Mouse (Mus musculus): ENCODE data around the gene Apbb1. TPM values are rescaled to one million over a fixed set of nuclear protein-coding genes. Genes with fewer than 3 reads are reported as not detected.

Apbb1 gene
- polyA plus RNA-seq, 1 experiment from 2014 or later, result 35.2 TPM

DNA sequence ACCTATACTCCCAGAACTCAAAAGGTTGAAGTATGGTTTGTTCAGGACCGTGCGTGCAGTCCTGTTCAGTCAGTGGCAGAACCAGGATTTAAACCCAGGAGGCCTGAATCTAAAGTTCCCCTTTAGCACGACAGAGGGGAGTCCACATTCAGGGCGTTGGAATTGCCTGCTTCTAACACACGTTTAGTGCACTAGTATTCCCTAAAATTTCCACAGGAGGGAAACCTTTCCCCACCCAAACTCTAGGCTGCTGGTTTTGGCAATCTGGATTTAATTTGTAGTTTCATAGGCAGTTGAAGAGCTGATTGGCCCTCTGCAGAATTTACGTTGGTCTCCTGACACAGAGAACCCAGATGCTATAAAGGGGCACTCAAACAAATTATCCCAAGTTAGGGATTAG, 32.4 kb downstream of the Apbb1 start:
- Histone ChIP-seq H3K4me2 (ENCODE audit: low read depth, low read length) (no peak overlapping the region), H3K27me3 (replicated peaks; ENCODE audit: control insufficient read depth, insufficient read depth, low read length) (no peaks in the 10 kb centered on the region), H3K9me3 (ENCODE audit: control insufficient read depth, low read length) (no peaks in the 10 kb centered on the region), H3K27ac (ENCODE audit: low read length) (no peak overlapping the region), H3K4me1 (ENCODE audit: control insufficient read depth, insufficient read depth, low read length) (no peaks in the 10 kb centered on the region), H3K4me3 (ENCODE audit: low read length) (no peak overlapping the region), H3K9ac (ENCODE audit: low read depth, low read length) (no peak overlapping the region), H3K36me3 (ENCODE audit: control insufficient read depth, insufficient read depth, low read length) (no peaks in the 10 kb centered on the region)
- ATAC-seq, result no peak
- 45% methylated on average over 6 of the region's 6 CpGs for WGBS

- Histone ChIP-seq H3K27me3 (replicated peaks; ENCODE audit: control insufficient read depth, insufficient read depth, low read length) (no peaks in the 10 kb centered on the region), H3K36me3 (ENCODE audit: control insufficient read depth, insufficient read depth, low read length) (no peaks in the 10 kb centered on the region), H3K9ac (ENCODE audit: low read depth, low read length) (no peak overlapping the region), H3K9me3 (ENCODE audit: control insufficient read depth, low read length) (no peaks in the 10 kb centered on the region), H3K4me2 (ENCODE audit: low read depth, low read length) (no peak overlapping the region), H3K4me1 (ENCODE audit: control insufficient read depth, insufficient read depth, low read length) (no peaks in the 10 kb centered on the region), H3K27ac (ENCODE audit: low read length) (no peak overlapping the region), H3K4me3 (ENCODE audit: low read length) (no peak overlapping the region)
- 85% methylated on average over 7 of the region's 7 CpGs for WGBS
- ATAC-seq, result no peak
Measured at GRCm38 (mm10) chr7:105547970-105548369, 33.5 kb downstream of the Apbb1 start.

GRCm38 (mm10) chr7:105545986-105546385, 35.5 kb downstream of the Apbb1 start:
- Histone ChIP-seq H3K9ac (ENCODE audit: low read depth, low read length) (no peak overlapping the region), H3K9me3 (ENCODE audit: control insufficient read depth, low read length) (no peaks in the 10 kb centered on the region), H3K36me3 (ENCODE audit: control insufficient read depth, insufficient read depth, low read length) (no peaks in the 10 kb centered on the region), H3K4me3 (ENCODE audit: low read length) (no peak overlapping the region), H3K4me1 (ENCODE audit: control insufficient read depth, insufficient read depth, low read length) (no peaks in the 10 kb centered on the region), H3K27me3 (replicated peaks; ENCODE audit: control insufficient read depth, insufficient read depth, low read length) (no peaks in the 10 kb centered on the region), H3K4me2 (ENCODE audit: low read depth, low read length) (no peak overlapping the region), H3K27ac (ENCODE audit: low read length) (no peak overlapping the region)
- ATAC-seq, result no peak
- WGBS, result 73% methylated on average over 8 of the region's 8 CpGs

DNA sequence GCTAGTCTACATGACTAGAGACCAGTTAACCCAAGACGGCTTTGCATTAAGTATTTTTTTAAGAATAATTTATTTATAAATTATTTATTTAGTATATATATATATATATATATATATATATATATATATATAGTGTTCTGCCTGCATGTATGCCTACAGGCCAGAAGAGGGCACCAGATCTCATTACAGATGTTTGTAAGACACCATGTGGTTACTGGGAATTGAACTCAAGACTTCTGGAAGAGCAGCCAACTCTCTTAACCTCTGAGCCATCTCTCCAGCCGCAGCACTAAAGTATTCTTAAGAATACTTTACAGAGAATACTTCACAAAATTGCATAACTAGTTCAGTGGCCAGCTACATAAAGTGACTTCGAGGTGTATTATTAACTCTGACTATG, 47.3 kb downstream of the Apbb1 start:
- Histone ChIP-seq H3K27ac (ENCODE audit: low read length) (no peak overlapping the region), H3K27me3 (replicated peaks; ENCODE audit: control insufficient read depth, insufficient read depth, low read length) (no peaks in the 10 kb centered on the region), H3K9me3 (ENCODE audit: control insufficient read depth, low read length) (no peaks in the 10 kb centered on the region), H3K4me2 (ENCODE audit: low read depth, low read length) (no peak overlapping the region), H3K9ac (ENCODE audit: low read depth, low read length) (no peak overlapping the region), H3K36me3 (ENCODE audit: control insufficient read depth, insufficient read depth, low read length) (no peaks in the 10 kb centered on the region), H3K4me3 (ENCODE audit: low read length) (no peak overlapping the region), H3K4me1 (ENCODE audit: control insufficient read depth, insufficient read depth, low read length) (no peaks in the 10 kb centered on the region)
- 86% methylated on average over 3 of the region's 3 CpGs for WGBS
- no peak for ATAC-seq

DNA sequence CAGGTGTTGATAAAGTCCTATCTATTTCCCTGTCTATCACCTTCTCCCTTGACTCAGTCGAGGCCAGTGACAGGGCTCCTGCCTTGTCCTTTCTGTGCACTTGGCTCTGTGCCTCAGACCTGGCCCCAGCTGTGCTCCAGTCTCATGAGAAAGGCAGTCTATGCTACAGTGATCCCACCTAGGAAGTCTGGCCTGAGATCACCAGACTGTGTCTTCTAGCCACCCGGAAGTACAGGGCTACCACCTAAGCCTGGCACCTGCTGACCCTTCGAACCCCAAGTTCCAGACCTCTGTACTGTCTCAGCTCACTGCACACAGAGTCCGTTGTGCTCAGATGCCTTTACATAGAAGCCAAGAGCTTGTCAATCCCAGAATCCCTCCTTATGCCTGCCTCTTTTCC, 53.4 kb downstream of the Apbb1 start:
- Histone ChIP-seq H3K9me3 (ENCODE audit: control insufficient read depth, low read length) (no peaks in the 10 kb centered on the region), H3K27me3 (replicated peaks; ENCODE audit: control insufficient read depth, insufficient read depth, low read length) (no peaks in the 10 kb centered on the region), H3K9ac (ENCODE audit: low read depth, low read length) (no peak overlapping the region), H3K36me3 (ENCODE audit: control insufficient read depth, insufficient read depth, low read length) (no peaks in the 10 kb centered on the region), H3K4me2 (ENCODE audit: low read depth, low read length) (no peak overlapping the region), H3K4me1 (ENCODE audit: control insufficient read depth, insufficient read depth, low read length) (no peaks in the 10 kb centered on the region), H3K27ac (ENCODE audit: low read length) (no peak overlapping the region), H3K4me3 (ENCODE audit: low read length) (no peak overlapping the region)
- 75% methylated on average over 4 of the region's 4 CpGs for WGBS
- ATAC-seq, result no peak

DNA sequence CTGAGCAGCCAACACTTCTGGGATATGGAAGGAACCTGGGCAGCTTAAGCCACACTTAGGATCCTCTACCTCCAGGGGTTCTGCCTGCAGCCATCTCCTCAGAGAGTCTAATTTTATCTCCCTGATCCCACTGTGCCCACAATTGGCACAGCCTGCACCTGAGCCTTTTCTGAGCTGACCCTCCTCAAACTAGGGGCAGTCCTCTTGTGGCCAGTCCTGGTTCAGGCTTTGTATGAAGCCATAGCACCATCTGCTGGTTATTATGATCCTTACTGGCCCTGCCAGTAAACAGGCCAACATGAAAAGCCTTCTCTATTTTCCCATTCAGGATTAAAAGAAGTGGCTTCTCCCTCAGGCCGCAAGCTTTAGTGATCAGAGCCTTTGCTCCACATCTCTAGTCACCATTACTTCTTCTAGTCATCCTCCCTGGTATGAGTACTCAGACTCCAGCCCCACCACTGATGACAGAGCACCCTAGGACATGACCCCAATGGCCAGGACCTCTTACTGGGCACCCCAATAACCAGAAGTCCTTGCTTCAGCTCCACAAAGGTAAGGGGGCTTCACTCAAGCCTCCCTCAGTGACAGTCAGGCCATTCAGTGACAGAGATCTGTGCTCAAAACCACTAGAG, 54.0 kb downstream of the Apbb1 start:
- Histone ChIP-seq H3K27ac (ENCODE audit: low read length) (no peak overlapping the region), H3K4me3 (ENCODE audit: low read length) (no peak overlapping the region), H3K27me3 (replicated peaks; ENCODE audit: control insufficient read depth, insufficient read depth, low read length) (no peaks in the 10 kb centered on the region), H3K4me2 (ENCODE audit: low read depth, low read length) (no peak overlapping the region), H3K9ac (ENCODE audit: low read depth, low read length) (no peak overlapping the region), H3K9me3 (ENCODE audit: control insufficient read depth, low read length) (no peaks in the 10 kb centered on the region), H3K4me1 (ENCODE audit: control insufficient read depth, insufficient read depth, low read length) (no peaks in the 10 kb centered on the region), H3K36me3 (ENCODE audit: control insufficient read depth, insufficient read depth, low read length) (no peaks in the 10 kb centered on the region)
- ATAC-seq, result no peak
- WGBS, result 61% methylated on average over 1 of the region's 1 CpGs

- 82% methylated on average over 2 of the region's 2 CpGs for WGBS
- no peak overlapping the region for H3K27ac ChIP-seq (ENCODE audit: low read length)
- no peak overlapping the region for H3K4me3 ChIP-seq (ENCODE audit: low read length)
- H3K4me1 ChIP-seq (ENCODE audit: control insufficient read depth, insufficient read depth, low read length), result no peaks in the 10 kb centered on the region; the same call in 1 of the 2 replicates
- H3K9ac ChIP-seq (ENCODE audit: low read depth, low read length), result no peak overlapping the region
- no peak for ATAC-seq
- no peaks in the 10 kb centered on the region for H3K27me3 ChIP-seq (replicated peaks; ENCODE audit: control insufficient read depth, insufficient read depth, low read length)
- no peaks in the 10 kb centered on the region for H3K36me3 ChIP-seq (ENCODE audit: control insufficient read depth, insufficient read depth, low read length)
- H3K4me2 ChIP-seq (ENCODE audit: low read depth, low read length), result no peak overlapping the region
- no peaks in the 10 kb centered on the region for H3K9me3 ChIP-seq (ENCODE audit: control insufficient read depth, low read length)
Measured at GRCm38 (mm10) chr7:105524222-105524621, 57.2 kb downstream of the Apbb1 start.

GRCm38 (mm10) chr7:105520201-105520600, 61.3 kb downstream of the Apbb1 start:
- Histone ChIP-seq H3K4me1 (ENCODE audit: control insufficient read depth, insufficient read depth, low read length) (no peaks in the 10 kb centered on the region; the same call in 1 of the 2 replicates), H3K4me2 (ENCODE audit: low read depth, low read length) (no peak overlapping the region), H3K4me3 (ENCODE audit: low read length) (no peak overlapping the region), H3K27me3 (replicated peaks; ENCODE audit: control insufficient read depth, insufficient read depth, low read length) (no peaks in the 10 kb centered on the region), H3K27ac (ENCODE audit: low read length) (no peak overlapping the region), H3K36me3 (ENCODE audit: control insufficient read depth, insufficient read depth, low read length) (no peaks in the 10 kb centered on the region), H3K9ac (ENCODE audit: low read depth, low read length) (no peak overlapping the region), H3K9me3 (ENCODE audit: control insufficient read depth, low read length) (no peaks in the 10 kb centered on the region)
- ATAC-seq, result no peak
- 27% methylated on average over 6 of the region's 6 CpGs for WGBS

DNA sequence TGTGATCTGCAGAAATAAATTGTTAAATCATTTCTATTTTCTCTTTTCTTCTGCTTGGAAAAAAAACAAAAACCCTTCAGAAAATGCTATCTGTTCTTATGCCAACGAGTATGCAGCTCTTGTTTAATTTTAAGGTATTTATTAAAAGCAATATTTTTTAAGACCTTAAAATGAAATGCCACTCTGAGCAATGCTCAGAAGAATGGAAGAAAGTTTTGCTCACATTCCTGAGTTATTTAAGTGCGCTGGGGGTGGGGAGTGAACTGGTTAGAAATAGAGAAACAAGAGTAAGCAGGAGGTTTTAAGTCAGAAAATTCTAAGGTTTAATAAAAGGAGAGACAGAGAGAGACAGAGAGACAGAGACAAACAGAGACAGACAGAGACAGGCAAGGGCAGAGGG, 61.7 kb downstream of the Apbb1 start:
- Histone ChIP-seq H3K9me3 (ENCODE audit: control insufficient read depth, low read length) (no peaks in the 10 kb centered on the region), H3K4me3 (ENCODE audit: low read length) (no peak overlapping the region), H3K9ac (ENCODE audit: low read depth, low read length) (no peak overlapping the region), H3K27me3 (replicated peaks; ENCODE audit: control insufficient read depth, insufficient read depth, low read length) (no peaks in the 10 kb centered on the region), H3K27ac (ENCODE audit: low read length) (no peak overlapping the region), H3K4me1 (ENCODE audit: control insufficient read depth, insufficient read depth, low read length) (no peaks in the 10 kb centered on the region; the same call in 1 of the 2 replicates), H3K36me3 (ENCODE audit: control insufficient read depth, insufficient read depth, low read length) (no peaks in the 10 kb centered on the region), H3K4me2 (ENCODE audit: low read depth, low read length) (no peak overlapping the region)
- WGBS, result 75% methylated on average over 2 of the region's 2 CpGs
- ATAC-seq, result no peak

DNA sequence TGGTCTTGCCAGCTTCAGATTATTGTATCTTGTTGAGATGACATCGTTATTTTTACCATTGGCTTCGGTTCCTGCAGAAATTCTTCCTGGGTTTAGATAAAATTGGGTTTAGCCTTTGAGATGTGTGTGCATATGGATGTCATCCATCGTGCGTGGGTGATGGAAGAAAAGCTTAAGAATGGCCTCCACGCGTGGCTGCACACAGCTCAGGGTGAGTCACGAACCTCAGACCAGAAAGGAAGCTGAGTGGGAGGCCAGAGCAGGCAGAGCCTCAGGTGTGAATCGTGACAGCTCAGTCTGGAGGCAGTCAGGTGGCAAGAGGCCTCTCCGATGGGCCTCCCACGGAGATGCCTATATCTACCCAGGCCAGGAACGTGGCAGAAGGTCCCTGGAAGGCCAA, 62.1 kb downstream of the Apbb1 start:
- 73% methylated on average over 11 of the region's 11 CpGs for WGBS
- no peaks in the 10 kb centered on the region for H3K36me3 ChIP-seq (ENCODE audit: control insufficient read depth, insufficient read depth, low read length)
- no peaks in the 10 kb centered on the region for H3K9me3 ChIP-seq (ENCODE audit: control insufficient read depth, low read length)
- ATAC-seq, result no peak
- no peaks in the 10 kb centered on the region for H3K27me3 ChIP-seq (replicated peaks; ENCODE audit: control insufficient read depth, insufficient read depth, low read length)
- no peaks in the 10 kb centered on the region; the same call in 1 of the 2 replicates for H3K4me1 ChIP-seq (ENCODE audit: control insufficient read depth, insufficient read depth, low read length)
- H3K27ac ChIP-seq (ENCODE audit: low read length), result no peak overlapping the region
- H3K4me2 ChIP-seq (ENCODE audit: low read depth, low read length), result no peak overlapping the region
- no peak overlapping the region for H3K4me3 ChIP-seq (ENCODE audit: low read length)
- H3K9ac ChIP-seq (ENCODE audit: low read depth, low read length), result no peak overlapping the region

Measured in intestine, embryonic 16.5 days (tissue).